Mouse (Mus musculus): ENCODE measurements at regions not wholly inside any gene's neighbourhood (a gene's known extent, or its start where the extent isn't known, plus 50 kb on each side); places are given as distances from the start of the nearest gene placed in this dataset.

DNA sequence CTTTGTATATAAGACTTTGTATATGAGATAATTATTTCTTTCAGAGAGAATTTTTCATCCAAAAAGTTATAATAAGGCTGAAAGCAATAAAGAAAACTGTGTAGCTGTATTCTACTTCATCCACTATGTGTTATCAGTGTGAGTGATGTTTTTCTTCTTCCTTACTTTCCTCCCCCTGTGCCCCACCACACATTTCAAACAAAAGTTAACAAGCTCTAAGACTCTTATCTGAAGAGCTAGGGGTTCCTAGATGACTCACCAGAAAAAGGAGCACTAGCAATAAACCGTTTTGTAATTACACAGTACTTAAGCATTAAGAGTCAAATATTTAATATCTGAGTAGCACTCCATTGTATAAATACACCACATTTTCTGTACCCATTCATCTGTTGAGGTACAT is 615.3 kb downstream of the Gm6377 start:
- intact Hi-C loops (cut with DNase I): no loop called here

DNA sequence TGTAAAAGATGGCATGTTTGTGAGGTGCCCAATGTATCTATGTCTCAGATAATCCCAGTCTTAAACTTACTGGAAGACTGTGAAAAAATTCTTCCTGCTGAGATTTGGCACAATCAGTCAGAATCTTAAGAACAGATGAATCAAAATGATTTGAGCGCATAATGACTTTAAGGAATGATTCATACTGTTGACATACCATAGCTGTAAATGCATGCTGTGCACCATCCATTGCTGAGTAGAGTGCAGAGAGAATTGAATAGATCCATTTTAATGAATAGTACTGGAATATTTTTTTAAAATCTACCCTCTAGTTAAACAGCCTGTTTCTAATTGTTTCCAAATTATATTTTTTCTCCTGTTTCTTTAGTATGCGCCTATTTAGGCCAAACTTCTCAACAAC is 645.5 kb downstream of the Gm6377 start:
- intact Hi-C loops (cut with DNase I): no loop called here

DNA sequence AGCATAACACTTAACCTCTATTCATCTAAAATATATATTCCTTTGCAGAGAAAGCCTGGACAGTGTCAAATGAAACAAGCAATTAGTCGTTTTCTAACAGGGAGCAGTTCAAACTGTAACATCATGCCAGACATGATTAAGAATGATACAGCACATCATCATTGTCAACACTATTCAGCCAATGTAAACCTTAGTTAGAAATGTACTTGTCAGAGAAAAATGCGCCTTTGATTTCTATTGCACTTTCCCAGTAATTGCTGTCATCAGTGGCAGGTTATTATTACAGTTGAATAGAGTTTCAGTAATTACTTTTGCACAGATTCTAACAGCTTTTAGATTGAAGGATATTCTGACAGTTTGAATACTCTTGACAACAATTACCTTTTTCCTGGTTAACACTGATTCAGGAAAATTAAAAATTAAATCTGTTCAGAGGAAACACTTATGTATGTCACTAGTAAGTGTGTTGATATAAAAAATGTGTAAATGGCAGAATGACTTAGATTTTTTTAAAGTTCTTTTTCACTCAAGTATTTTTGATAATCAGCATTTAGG is 648.6 kb downstream of the Gm6377 start:
- intact Hi-C loops (cut with DNase I): no loop called here

DNA sequence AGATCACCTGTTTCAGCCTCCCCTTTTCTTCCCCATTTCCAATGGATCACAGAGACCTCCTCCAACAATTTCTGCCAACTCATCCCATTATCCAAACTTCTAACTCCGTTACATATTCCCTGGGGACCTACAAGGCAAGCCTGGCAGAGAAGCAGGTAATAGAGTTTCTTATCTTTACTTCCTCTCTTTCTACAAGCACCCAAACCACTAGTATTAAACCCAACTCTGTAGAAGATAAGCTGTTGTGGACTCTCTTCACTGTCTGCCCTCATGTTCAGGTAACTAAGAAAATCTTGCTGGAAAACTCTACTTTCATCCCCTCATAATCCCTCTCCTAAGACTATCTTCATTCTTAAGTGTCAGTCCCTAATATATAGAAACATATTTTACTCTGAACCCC is 689.0 kb downstream of the Gm6377 start:
- intact Hi-C loops (cut with DNase I): no loop called here

DNA sequence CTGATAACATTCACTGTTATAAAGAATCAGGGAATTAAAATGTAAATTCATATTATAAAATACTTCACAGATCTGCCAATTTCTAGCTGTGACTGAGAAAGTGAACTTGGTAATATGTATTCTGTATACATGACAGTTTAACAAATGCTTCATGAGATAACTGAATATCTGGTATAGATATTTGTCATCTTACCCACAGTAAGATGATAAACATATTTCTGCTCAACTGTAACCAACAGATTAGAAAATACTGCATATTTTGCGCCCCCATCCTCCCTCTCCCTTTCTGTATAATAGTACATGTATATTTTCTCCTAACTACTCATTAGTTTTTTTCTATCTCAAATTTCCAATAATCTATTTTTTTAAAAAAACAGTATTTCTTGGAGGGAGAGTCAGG is 703.5 kb downstream of the Gm6377 start:
- intact Hi-C loops (cut with DNase I): no loop called here

DNA sequence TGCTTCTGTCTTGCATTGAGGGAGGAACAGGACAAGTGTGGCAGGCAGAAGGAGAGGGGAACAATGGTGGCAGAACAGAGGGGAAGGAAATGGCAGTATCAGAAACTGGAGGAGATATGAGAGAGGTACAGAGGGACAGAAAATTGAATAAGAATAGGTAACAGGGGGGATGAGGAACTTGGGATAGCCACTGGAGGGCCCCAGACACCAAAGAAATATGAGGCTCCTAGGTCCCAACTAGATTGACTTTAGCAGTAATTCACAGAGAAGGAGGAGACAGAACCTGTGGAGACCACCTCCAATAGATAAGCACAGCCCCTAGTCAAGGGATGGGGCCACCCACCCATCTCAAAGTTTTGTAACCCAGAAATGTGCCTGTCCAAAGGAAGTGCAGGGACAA is 734.6 kb downstream of the Gm6377 start:
- intact Hi-C loops (cut with DNase I): loop anchor here (2.0 kb wide), 1 partner anchor 26 kb away; no protein-coding TSS in a partner anchor

DNA sequence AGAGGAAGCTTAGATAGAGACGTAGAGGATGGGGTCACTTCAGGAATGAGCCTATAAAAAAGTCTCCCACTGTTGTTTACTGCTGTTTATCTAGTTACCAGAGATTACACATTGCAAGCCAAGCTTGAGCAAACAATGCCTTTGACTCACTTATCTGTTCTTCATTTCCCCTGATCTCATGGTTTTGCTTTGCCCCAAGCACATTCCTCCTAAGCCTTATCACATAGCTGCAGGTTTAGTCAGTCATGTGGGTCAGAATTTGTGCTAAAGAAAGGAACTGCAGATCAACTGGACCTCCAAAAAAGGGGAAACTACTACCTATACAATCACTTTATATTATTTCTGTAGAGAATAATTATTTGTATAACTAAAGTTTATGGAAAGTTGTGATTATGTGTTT is 758.0 kb downstream of the Gm6377 start:
- intact Hi-C loops (cut with DNase I): no loop called here

DNA sequence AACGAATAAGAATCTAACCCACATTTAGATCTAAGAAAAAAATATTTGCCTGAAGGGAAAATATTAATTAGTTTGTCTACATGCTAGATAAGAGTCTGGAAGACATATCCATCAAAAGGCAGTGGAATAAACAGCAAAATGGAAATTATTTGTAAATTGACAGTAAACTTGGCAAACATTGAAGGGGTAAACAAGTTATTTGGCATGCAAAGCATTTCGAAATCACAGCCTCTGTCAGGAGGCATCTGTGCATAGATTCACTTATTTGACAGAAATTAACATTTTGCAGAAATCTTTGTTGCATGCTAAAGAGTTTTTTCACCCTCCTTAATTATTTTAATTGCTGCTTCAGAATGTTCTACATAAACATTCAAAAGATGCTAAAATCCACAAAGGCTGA is 773.3 kb downstream of the Gm6377 start:
- intact Hi-C loops (cut with DNase I): no loop called here

DNA sequence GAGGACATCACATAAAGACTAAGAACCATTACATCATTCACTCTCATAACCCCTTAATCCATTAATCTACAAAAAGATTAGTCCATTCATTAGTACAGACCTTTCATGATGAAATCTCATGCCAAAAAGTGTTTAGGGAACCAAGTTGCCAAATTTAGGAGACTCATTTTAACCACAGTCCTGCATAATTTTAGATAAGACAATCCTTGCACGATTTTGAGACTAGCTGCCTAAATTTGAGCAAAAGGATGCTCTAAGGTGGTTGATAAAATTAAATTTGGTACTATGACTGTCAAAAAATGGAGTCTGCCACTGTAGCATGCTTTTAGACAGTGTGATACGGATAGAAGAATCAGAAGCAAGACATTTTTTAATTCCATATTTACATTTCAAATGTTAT is 808.7 kb downstream of the Gm6377 start:
- intact Hi-C loops (cut with DNase I): no loop called here

All from adrenal gland (tissue).